Mouse (Mus musculus) cerebellum, postnatal 4 days (tissue): ENCODE measurements around the gene Gm5152.
"Not testable (repeated sequence)": the region's sequence is repeated elsewhere in the genome, so short reads cannot be mapped to it uniquely, and the experiment has no call there.

ENCODE experiments used
- DNase-seq, 2 experiments: peaks; one replicate each; pipeline ENCODE4 v3.0.0; 2022; ENCODE audit warnings: low spot score in 2 of 2, mixed read lengths in 1 of 2

Gm5152 gene

GRCm38 (mm10) chr5:10246426-10246825 lies at the start of gene Gm5152:
Gene Gm5152 (minus strand): TSS chr5:10246526.
- DNase-seq: not testable (repeated sequence)

DNA sequence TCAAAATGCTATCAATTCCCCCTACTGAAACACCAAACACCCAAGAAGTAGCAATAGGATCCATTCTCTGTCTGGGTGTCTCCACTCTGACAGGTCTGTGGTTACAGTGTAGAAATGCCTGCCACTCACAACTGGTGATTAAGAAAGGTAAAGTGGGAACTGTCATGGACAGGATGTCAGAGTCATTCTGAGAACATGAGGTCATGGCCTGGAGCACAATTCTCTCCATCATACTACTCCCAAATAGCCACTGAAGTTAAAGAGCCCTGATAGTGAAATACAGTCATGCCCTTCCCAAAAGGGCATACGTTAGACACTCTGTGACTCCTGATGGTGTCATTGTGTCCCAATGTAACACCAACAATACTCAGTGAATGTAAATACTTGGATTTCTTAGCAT lies 8.4 kb upstream of the Gm5152 start:
- DNase-seq: not testable (repeated sequence)

DNA sequence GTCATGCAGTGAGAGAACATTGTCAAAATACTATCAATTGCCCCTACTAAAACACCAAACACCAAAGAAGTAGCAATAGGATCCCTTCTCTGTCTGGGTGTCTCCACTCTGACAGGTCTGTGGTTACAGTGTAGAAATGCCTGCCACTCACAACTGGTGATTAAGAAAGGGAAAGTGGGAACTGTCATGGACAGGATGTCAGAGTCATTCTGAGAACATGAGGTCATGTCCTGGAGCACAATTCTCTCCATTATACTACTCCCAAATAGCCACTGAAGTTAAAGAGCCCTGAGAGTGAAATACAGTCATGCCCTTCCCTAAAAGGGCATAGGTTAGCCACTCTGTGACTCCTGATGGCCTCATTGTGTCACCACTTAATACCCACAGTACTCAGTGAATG lies 556 bp downstream of the Gm5152 start:
- DNase-seq: not testable (repeated sequence)

DNA sequence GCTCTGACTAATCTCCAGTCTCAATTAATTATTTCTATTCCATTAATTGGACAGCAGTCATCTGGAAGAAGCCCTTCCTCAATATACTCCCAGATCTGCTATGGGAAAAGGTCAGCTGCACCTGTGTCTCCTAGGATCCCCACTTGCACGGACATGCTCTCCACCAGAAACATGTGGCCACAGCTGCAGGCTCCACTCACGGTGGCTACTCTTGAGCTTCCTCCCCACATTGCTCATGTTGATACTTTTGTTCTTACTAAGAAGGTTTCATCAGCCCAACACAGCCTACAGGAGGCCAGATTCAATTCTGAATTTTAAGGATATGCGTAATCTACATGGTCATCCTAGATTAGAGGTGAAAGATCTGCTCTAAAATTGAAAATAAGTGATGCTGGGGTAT lies 5.9 kb downstream of the Gm5152 start:
- not testable (repeated sequence) for DNase-seq

DNA sequence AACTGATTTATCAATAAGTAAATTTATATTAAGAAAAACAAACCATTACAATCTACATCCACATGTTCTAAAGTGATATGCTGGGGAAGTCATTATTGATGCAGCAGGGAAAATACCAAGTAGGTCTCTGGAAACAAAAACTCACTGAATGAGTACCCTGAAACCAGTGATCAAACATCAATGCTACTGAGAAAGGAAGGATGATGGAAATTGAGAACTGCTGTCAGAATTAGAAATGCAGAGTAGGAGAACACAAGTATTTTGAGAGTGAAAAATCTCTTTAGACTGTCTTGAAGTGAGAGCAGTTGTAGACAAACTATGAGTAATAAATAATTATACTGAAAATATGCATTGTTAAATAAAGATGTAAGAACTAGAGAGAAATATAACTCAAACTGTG lies 26.0 kb downstream of the Gm5152 start:
- no peak for DNase-seq

DNA sequence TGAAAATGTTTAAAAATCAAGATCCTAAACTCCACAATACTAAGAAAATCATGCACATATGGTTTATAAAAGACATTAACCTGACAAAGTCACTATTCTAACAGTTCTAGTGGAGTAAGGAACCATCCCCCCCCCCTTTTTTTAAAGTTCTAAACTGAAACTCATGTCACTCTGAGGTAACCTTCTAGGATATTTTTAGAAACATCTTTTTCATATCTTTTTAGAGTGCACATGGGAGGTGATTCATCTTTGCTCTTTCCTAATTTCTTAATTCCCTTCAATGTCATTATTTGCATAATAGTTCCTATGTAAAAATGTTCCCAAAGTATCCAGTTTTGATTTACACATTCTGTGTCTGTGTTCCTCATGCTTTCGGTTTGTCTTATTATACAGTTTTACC lies 43.3 kb downstream of the Gm5152 start:
- DNase-seq: no peak

DNA sequence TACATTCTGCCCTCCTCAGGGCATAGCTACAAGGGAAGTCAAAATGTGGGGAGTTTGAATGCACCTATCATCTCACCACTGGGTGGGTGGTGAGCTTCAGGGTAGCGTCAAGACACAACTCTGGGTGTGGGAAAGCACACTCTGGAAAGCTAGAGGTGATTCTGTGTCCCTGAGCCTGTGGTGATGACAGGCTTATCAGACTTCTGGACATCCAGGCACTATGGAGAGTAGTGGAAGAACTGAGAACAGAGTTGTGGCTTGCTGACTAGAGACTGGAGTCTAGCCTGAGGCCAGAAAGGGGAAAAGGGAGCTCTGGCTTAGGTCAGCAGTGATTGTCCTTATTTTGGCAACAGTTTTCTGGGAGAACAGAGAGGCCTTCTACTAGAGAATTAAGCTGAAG lies 49.4 kb downstream of the Gm5152 start:
- DNase-seq: no peak
